Mouse (Mus musculus): Measurements from ENCODE around the gene H2al1f. TPM values are rescaled to one million over a fixed set of nuclear protein-coding genes. Genes with fewer than 3 reads are reported as not detected.
"Not testable (repeated sequence)": the region's sequence is repeated elsewhere in the genome, so short reads cannot be mapped to it uniquely, and the experiment has no call there.

Gene H2al1f
- polyA plus RNA-seq, 1 experiment: not detected

- WGBS: 78% methylated on average over 4 of the region's 4 CpGs
- Histone ChIP-seq H3K27me3 (ENCODE audit: control insufficient read depth, insufficient read depth, low read length) (no peaks in the 10 kb centered on the region), H3K4me1 (ENCODE audit: control insufficient read depth, insufficient read depth, insufficient read length, low read length) (no peaks in the 10 kb centered on the region), H3K4me3 (ENCODE audit: low read depth, low read length) (no peak overlapping the region), H3K27ac (ENCODE audit: insufficient read depth, low read depth, low read length) (no peak overlapping the region), H3K36me3 (ENCODE audit: control insufficient read depth, insufficient read depth, low read length) (no peaks in the 10 kb centered on the region)
- no peak for TF ChIP-seq POLR2A (IDR thresholded peaks at IDR 0.05; ENCODE audit: low read depth, low read length)
- TF ChIP-seq CTCF (IDR thresholded peaks at IDR 0.05; ENCODE audit: extremely low read depth, insufficient read length, insufficient replicate concordance, low read depth, low read length): no peak
Observed at GRCm38 (mm10) chrX:11289244-11289643, 25.7 kb upstream of the H2al1f start.

GRCm38 (mm10) chrX:11298957-11299356, 16.0 kb upstream of the H2al1f start, which contains the start of gene H2al1a:
H2al1a (plus strand) TSS chrX:11299257.
- H3K27ac ChIP-seq (ENCODE audit: insufficient read depth, low read depth, low read length); H3K4me3 ChIP-seq (ENCODE audit: low read depth, low read length); H3K36me3 ChIP-seq (ENCODE audit: control insufficient read depth, insufficient read depth, low read length); H3K27me3 ChIP-seq (ENCODE audit: control insufficient read depth, insufficient read depth, low read length); H3K4me1 ChIP-seq (ENCODE audit: control insufficient read depth, insufficient read depth, insufficient read length, low read length): not testable (repeated sequence)
- no CpG with 5 or more reads among the region's 3 CpGs for WGBS

GRCm38 (mm10) chrX:11302132-11302531, 12.8 kb upstream of the H2al1f start, which contains the start of gene H2al1b:
H2al1b (plus strand) TSS chrX:11302432.
- H3K27me3 ChIP-seq (ENCODE audit: control insufficient read depth, insufficient read depth, low read length); H3K36me3 ChIP-seq (ENCODE audit: control insufficient read depth, insufficient read depth, low read length); H3K4me1 ChIP-seq (ENCODE audit: control insufficient read depth, insufficient read depth, insufficient read length, low read length); H3K4me3 ChIP-seq (ENCODE audit: low read depth, low read length); H3K27ac ChIP-seq (ENCODE audit: insufficient read depth, low read depth, low read length): not testable (repeated sequence)
- 86% methylated on average over 1 of the region's 3 CpGs for WGBS

- H3K27ac ChIP-seq (ENCODE audit: insufficient read depth, low read depth, low read length); H3K36me3 ChIP-seq (ENCODE audit: control insufficient read depth, insufficient read depth, low read length); H3K27me3 ChIP-seq (ENCODE audit: control insufficient read depth, insufficient read depth, low read length); H3K4me1 ChIP-seq (ENCODE audit: control insufficient read depth, insufficient read depth, insufficient read length, low read length); H3K4me3 ChIP-seq (ENCODE audit: low read depth, low read length): not testable (repeated sequence)
- 87% methylated on average over 3 of the region's 6 CpGs for WGBS
Observed at GRCm38 (mm10) chrX:11305355-11305754, 9.6 kb upstream of the H2al1f start, which contains the start of gene H2al1c. H2al1c (plus strand) TSS chrX:11305655.

- H3K27me3 ChIP-seq (ENCODE audit: control insufficient read depth, insufficient read depth, low read length); H3K4me1 ChIP-seq (ENCODE audit: control insufficient read depth, insufficient read depth, insufficient read length, low read length): not testable (repeated sequence)
- no CpG with 5 or more reads among the region's 6 CpGs for WGBS
Observed at GRCm38 (mm10) chrX:11308524-11308923, 6.4 kb upstream of the H2al1f start, which contains the start of gene H2al1d. H2al1d (plus strand) TSS chrX:11308824.

GRCm38 (mm10) chrX:11311634-11312033, 3.3 kb upstream of the H2al1f start, which contains the start of gene H2al1e:
H2al1e (plus strand) TSS chrX:11311934.
- not testable (repeated sequence) for H3K36me3 ChIP-seq (ENCODE audit: control insufficient read depth, insufficient read depth, low read length); H3K4me1 ChIP-seq (ENCODE audit: control insufficient read depth, insufficient read depth, insufficient read length, low read length); H3K27ac ChIP-seq (ENCODE audit: insufficient read depth, low read depth, low read length); H3K4me3 ChIP-seq (ENCODE audit: low read depth, low read length); H3K27me3 ChIP-seq (ENCODE audit: control insufficient read depth, insufficient read depth, low read length)
- WGBS: no CpG with 5 or more reads among the region's 3 CpGs

More at GRCm38 (mm10) chrX:11308524-11308923, 6.4 kb upstream of the H2al1f start, which contains the start of gene H2al1d:
- H3K27ac ChIP-seq (ENCODE audit: insufficient read depth, low read depth, low read length); H3K4me3 ChIP-seq (ENCODE audit: low read depth, low read length); H3K36me3 ChIP-seq (ENCODE audit: control insufficient read depth, insufficient read depth, low read length): not testable (repeated sequence)

GRCm38 (mm10) chrX:11317956-11318355, 3.0 kb downstream of the H2al1f start, which contains the start of gene H2al1g:
H2al1g (plus strand) TSS chrX:11318256.
- no CpG with 5 or more reads among the region's 3 CpGs for WGBS

GRCm38 (mm10) chrX:11321192-11321591, 6.2 kb downstream of the H2al1f start, which contains the start of gene H2al1h:
H2al1h (plus strand) TSS chrX:11321492.
- WGBS: no CpG with 5 or more reads among the region's 6 CpGs
- not testable (repeated sequence) for H3K4me3 ChIP-seq (ENCODE audit: low read depth, low read length); H3K4me1 ChIP-seq (ENCODE audit: control insufficient read depth, insufficient read depth, insufficient read length, low read length); H3K27ac ChIP-seq (ENCODE audit: insufficient read depth, low read depth, low read length); H3K36me3 ChIP-seq (ENCODE audit: control insufficient read depth, insufficient read depth, low read length); H3K27me3 ChIP-seq (ENCODE audit: control insufficient read depth, insufficient read depth, low read length)

More at GRCm38 (mm10) chrX:11317956-11318355, 3.0 kb downstream of the H2al1f start, which contains the start of gene H2al1g:
- not testable (repeated sequence) for H3K27ac ChIP-seq (ENCODE audit: insufficient read depth, low read depth, low read length); H3K36me3 ChIP-seq (ENCODE audit: control insufficient read depth, insufficient read depth, low read length); H3K4me1 ChIP-seq (ENCODE audit: control insufficient read depth, insufficient read depth, insufficient read length, low read length); H3K27me3 ChIP-seq (ENCODE audit: control insufficient read depth, insufficient read depth, low read length); H3K4me3 ChIP-seq (ENCODE audit: low read depth, low read length)

GRCm38 (mm10) chrX:11324359-11324758, 9.4 kb downstream of the H2al1f start, which contains the start of gene H2al1i:
H2al1i (plus strand) TSS chrX:11324659.
- not testable (repeated sequence) for H3K36me3 ChIP-seq (ENCODE audit: control insufficient read depth, insufficient read depth, low read length); H3K27ac ChIP-seq (ENCODE audit: insufficient read depth, low read depth, low read length); H3K4me1 ChIP-seq (ENCODE audit: control insufficient read depth, insufficient read depth, insufficient read length, low read length); H3K4me3 ChIP-seq (ENCODE audit: low read depth, low read length); H3K27me3 ChIP-seq (ENCODE audit: control insufficient read depth, insufficient read depth, low read length)
- no CpG with 5 or more reads among the region's 5 CpGs for WGBS

GRCm38 (mm10) chrX:11327522-11327921, 12.6 kb downstream of the H2al1f start, which contains the start of gene H2al1j:
H2al1j (plus strand) TSS chrX:11327822.
- WGBS: 94% methylated on average over 2 of the region's 2 CpGs
- H3K36me3 ChIP-seq (ENCODE audit: control insufficient read depth, insufficient read depth, low read length); H3K27ac ChIP-seq (ENCODE audit: insufficient read depth, low read depth, low read length); H3K27me3 ChIP-seq (ENCODE audit: control insufficient read depth, insufficient read depth, low read length); H3K4me3 ChIP-seq (ENCODE audit: low read depth, low read length); H3K4me1 ChIP-seq (ENCODE audit: control insufficient read depth, insufficient read depth, insufficient read length, low read length): not testable (repeated sequence)
